Mouse (Mus musculus) macrophage (primary cell): Measurements from ENCODE around the gene Trim46. TPM values are rescaled to one million over a fixed set of nuclear protein-coding genes. Genes with fewer than 3 reads are reported as not detected.
"Not testable (repeated sequence)": the region's sequence is repeated elsewhere in the genome, so short reads cannot be mapped to it uniquely, and the experiment has no call there.

Experiments
- H3K27ac ChIP-seq: fragments of 350-480 bp; formaldehyde crosslinking; 2 replicates; pipeline ENCODE4 v1.9.0; 2021
- H3K36me3 ChIP-seq: fragments of 350-480 bp; formaldehyde crosslinking; 2 replicates; pipeline ENCODE4 v1.9.0; 2021; ENCODE audit errors: inconsistent target
- H3K4me3 ChIP-seq: fragments of 350-480 bp; formaldehyde crosslinking; 2 replicates; pipeline ENCODE4 v1.9.0; 2021; ENCODE audit errors: inconsistent target
- H3K79me2 ChIP-seq: fragments of 350-480 bp; formaldehyde crosslinking; 2 replicates; pipeline ENCODE4 v1.9.0; 2021; ENCODE audit errors: inconsistent target
- WGBS: methylation state at CpG from one replicate; pipeline ENCODE4 v1.1.7; 2026; ENCODE audit warnings: inconsistent platforms; ENCODE audit not compliant: missing documents; 5-methylcytosine and 5-hydroxymethylcytosine counted together
- polyA plus RNA-seq: library from polyadenylated mRNA; stranded (reverse); fragments of 250-400 nt; gene quantifications from 3 replicates; pipeline ENCODE4 v1.2.4, GENCODE M21; 2018; ENCODE audit warnings: inconsistent platforms

The Trim46 gene
- polyA plus RNA-seq, 1 experiment from 2014 or later, result not detected

GRCm38 (mm10) chr3:89219546-89219945 is 26.6 kb downstream of the Trim46 start:
- Histone ChIP-seq H3K27ac (no peak overlapping the region), H3K4me3 (no peak overlapping the region), H3K36me3 (no peaks in the 10 kb centered on the region), H3K79me2 (no peaks in the 10 kb centered on the region)
- 58% methylated on average over 8 of the region's 8 CpGs for WGBS

DNA sequence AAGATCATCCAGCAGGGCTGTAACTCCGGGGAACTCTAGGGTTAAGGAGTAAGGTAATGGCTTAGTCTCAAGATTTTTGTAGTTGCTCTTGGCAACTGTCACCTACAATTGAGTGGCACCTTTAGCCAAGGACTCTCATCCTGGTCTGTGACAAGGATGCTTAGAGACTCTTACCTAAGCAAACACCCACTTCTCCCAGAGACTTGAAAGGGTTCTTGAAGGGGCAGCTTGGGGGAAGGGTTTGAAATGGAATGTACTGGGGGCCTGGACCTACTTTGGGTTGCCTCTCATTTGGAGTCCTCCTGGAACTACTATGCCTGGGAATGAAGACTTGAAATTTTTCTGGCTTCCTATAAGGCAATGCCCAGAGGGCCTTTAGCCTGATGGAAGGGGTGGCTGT is 27.8 kb downstream of the Trim46 start:
- Histone ChIP-seq H3K36me3 (no peaks in the 10 kb centered on the region), H3K27ac (no peak overlapping the region), H3K79me2 (peaks cover 3% of the 10 kb centered on the region; the same call in 1 of the 2 replicates), H3K4me3 (no peak overlapping the region)
- WGBS, result 100% methylated on average over 1 of the region's 1 CpGs

- WGBS, result 80% methylated on average over 4 of the region's 7 CpGs
- peaks cover 16% of the 10 kb centered on the region for H3K79me2 ChIP-seq
- H3K27ac ChIP-seq, H3K4me3 ChIP-seq, H3K36me3 ChIP-seq: not testable (repeated sequence)
Observed at GRCm38 (mm10) chr3:89216407-89216806, 29.7 kb downstream of the Trim46 start.

DNA sequence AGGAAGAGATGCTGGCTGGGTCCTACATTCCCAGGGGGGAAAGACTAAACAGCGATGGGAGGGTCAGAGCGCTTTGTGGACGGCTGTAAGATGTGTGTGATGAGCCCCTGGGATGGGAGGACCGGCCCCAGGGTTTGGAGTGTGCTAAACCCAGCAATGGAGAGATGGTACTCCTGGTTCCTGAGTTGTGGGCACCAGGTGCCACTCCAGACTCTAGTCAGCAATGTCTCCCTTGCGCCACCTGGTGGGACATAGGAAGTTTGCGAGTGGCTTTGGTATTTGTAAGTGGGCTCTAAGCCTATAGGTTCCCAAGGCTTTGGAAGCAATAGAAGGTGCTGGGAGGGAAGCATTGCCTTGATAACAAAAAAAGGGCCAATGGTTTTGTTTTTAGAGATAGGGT is 30.3 kb downstream of the Trim46 start:
- no peaks in the 10 kb centered on the region for H3K36me3 ChIP-seq
- no peak overlapping the region for H3K4me3 ChIP-seq
- 3% methylated on average over 6 of the region's 6 CpGs for WGBS

GRCm38 (mm10) chr3:89214681-89215411 is 31.3 kb downstream of the Trim46 start, which contains the start of gene Thbs3:
Gene Thbs3, plus strand, starts transcription at chr3:89215180.
- H3K79me2 ChIP-seq, result peaks cover 16% of the 10 kb centered on the region
- H3K4me3 ChIP-seq, result peak within 1 kb of the TSS; percentile 14
- no peak within 1 kb of the TSS for H3K27ac ChIP-seq
- no peaks in the 10 kb centered on the region; the same call in 1 of the 2 replicates for H3K36me3 ChIP-seq
- 9% methylated on average over 16 of the region's 19 CpGs for WGBS

More for the DNA sequence above, 30.3 kb downstream of the Trim46 start:
- peaks cover 16% of the 10 kb centered on the region for H3K79me2 ChIP-seq
- no peak overlapping the region for H3K27ac ChIP-seq

- WGBS, result under 1% methylated on average over 54 of the region's 69 CpGs
Observed at GRCm38 (mm10) chr3:89213803-89214530, 32.1 kb downstream of the Trim46 start.

DNA sequence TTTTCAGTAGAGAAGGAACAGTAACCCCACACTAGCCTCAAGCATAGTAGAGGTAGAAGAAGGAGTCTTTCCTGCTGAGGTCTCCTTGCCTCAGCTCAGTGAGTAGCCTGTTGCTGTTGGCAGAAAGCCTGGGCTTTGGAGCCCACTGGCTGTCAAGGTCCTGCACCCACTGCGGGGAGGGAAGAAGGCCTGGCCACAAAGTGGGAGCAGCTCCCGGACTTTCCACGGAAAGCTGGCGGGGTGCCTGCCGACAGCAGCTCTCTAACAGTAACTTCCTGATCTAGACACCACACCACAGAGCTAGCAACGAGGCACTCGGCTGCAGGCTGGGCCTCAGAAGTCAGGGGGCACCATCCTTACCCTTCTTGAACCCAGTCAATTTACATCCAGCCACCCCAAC is 35.4 kb downstream of the Trim46 start:
- peaks cover 40% of the 10 kb centered on the region for H3K36me3 ChIP-seq
- no peak overlapping the region for H3K4me3 ChIP-seq
- 73% methylated on average over 7 of the region's 7 CpGs for WGBS

More at GRCm38 (mm10) chr3:89213803-89214530, 32.1 kb downstream of the Trim46 start:
- Histone ChIP-seq H3K27ac (peak overlapping the region; percentile 54), H3K36me3 (peaks cover 8% of the 10 kb centered on the region; the same call in 1 of the 2 replicates), H3K79me2 (peaks cover 16% of the 10 kb centered on the region), H3K4me3 (peak overlapping the region; percentile 98)

DNA sequence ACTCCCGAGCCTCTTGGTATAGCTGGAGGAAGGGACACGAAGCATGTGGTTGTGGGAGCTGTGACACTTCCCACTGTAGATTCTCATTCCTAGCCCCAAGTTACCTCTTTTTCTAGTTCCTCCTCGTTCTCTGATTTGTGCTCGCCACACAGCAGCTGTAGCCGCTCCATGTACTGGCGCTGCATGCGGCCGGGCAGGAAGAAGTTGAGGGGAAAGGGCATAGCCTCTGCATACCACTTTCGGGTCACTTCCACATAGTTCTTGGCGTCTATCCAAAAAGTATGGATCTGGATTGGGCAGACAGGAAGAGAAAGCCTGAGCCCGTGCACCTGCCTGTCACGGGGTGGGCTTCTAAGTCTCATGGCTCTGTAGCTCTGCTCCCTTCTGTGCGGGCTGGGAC is 35.9 kb downstream of the Trim46 start:
- no peak overlapping the region for H3K27ac ChIP-seq
- 54% methylated on average over 13 of the region's 13 CpGs for WGBS
- H3K4me3 ChIP-seq, result no peak overlapping the region
- H3K79me2 ChIP-seq, result peaks cover 27% of the 10 kb centered on the region
- peaks cover 46% of the 10 kb centered on the region for H3K36me3 ChIP-seq

More for the DNA sequence above, 35.4 kb downstream of the Trim46 start:
- Histone ChIP-seq H3K27ac (no peak overlapping the region), H3K79me2 (peaks cover 22% of the 10 kb centered on the region)

GRCm38 (mm10) chr3:89209731-89210130 is 36.4 kb downstream of the Trim46 start:
- Histone ChIP-seq H3K36me3 (peaks cover 50% of the 10 kb centered on the region), H3K79me2 (peaks cover 32% of the 10 kb centered on the region), H3K27ac (no peak overlapping the region), H3K4me3 (no peak overlapping the region)
- WGBS, result 93% methylated on average over 7 of the region's 7 CpGs

- 89% methylated on average over 6 of the region's 6 CpGs for WGBS
- Histone ChIP-seq H3K27ac (no peak overlapping the region), H3K4me3 (no peak overlapping the region), H3K36me3 (peaks cover 58% of the 10 kb centered on the region), H3K79me2 (peaks cover 42% of the 10 kb centered on the region)
Observed at GRCm38 (mm10) chr3:89208736-89209135, 37.4 kb downstream of the Trim46 start.

GRCm38 (mm10) chr3:89208075-89208657 is 37.9 kb downstream of the Trim46 start:
- H3K36me3 ChIP-seq, result peaks cover 58% of the 10 kb centered on the region
- H3K79me2 ChIP-seq, result peaks cover 43% of the 10 kb centered on the region
- WGBS, result 96% methylated on average over 13 of the region's 13 CpGs
- H3K4me3 ChIP-seq, result no peak overlapping the region
- H3K27ac ChIP-seq, result no peak overlapping the region

GRCm38 (mm10) chr3:89206695-89207094 is 39.4 kb downstream of the Trim46 start:
- 85% methylated on average over 2 of the region's 2 CpGs for WGBS
- peaks cover 36% of the 10 kb centered on the region for H3K79me2 ChIP-seq
- no peak overlapping the region for H3K27ac ChIP-seq
- H3K36me3 ChIP-seq, result peaks cover 58% of the 10 kb centered on the region
- H3K4me3 ChIP-seq, result no peak overlapping the region

GRCm38 (mm10) chr3:89206079-89206478 is 40.0 kb downstream of the Trim46 start:
- peaks cover 36% of the 10 kb centered on the region for H3K79me2 ChIP-seq
- peaks cover 58% of the 10 kb centered on the region for H3K36me3 ChIP-seq
- H3K27ac ChIP-seq, result no peak overlapping the region
- WGBS, result 97% methylated on average over 7 of the region's 7 CpGs
- H3K4me3 ChIP-seq, result no peak overlapping the region

- peak overlapping the region; percentile 72 for H3K27ac ChIP-seq
- H3K36me3 ChIP-seq, result peaks cover 42% of the 10 kb centered on the region
- peaks cover 36% of the 10 kb centered on the region for H3K79me2 ChIP-seq
- peak overlapping the region; percentile 80 for H3K4me3 ChIP-seq
- 38% methylated on average over 5 of the region's 5 CpGs for WGBS
Observed at GRCm38 (mm10) chr3:89203142-89203514, 43.0 kb downstream of the Trim46 start.
